Mouse (Mus musculus) heart, embryonic 14.5 days (tissue): ENCODE results near the gene Gm47289. TPM values are rescaled to one million over a fixed set of nuclear protein-coding genes. Genes with fewer than 3 reads are reported as not detected.

Experiments
- polyA plus RNA-seq: library from polyadenylated mRNA; unstranded; fragments of >200 nt; fragmentation: Nextera tagmentation; extraction: Ambion mirVana; gene quantifications from 2 replicates; pipeline ENCODE4 v1.2.1, GENCODE M21; 2014

Gene Gm47289
- polyA plus RNA-seq, 1 experiment from 2014 or later = not detected

Other genes starting within 250 kb of the Gm47289 start
- gene Ctdspl, start 232.7 kb upstream of the Gm47289 start, polyA plus RNA-seq = 10.2 and 10.4 TPM in 2 replicates
- 10.7 and 11.2 TPM in 2 replicates for gene Vill, start 106.4 kb upstream of the Gm47289 start, polyA plus RNA-seq
- 14.9 and 18.1 TPM in 2 replicates for gene Plcd1, start 65.7 kb upstream of the Gm47289 start, polyA plus RNA-seq
- gene Dlec1, start 56.7 kb upstream of the Gm47289 start, polyA plus RNA-seq = 0.50 and 0.55 TPM in 2 replicates
- gene Acaa1b, start 2.1 kb upstream of the Gm47289 start, polyA plus RNA-seq = 0.32 and 1.00 TPM in 2 replicates
- not detected in 2 replicates for gene Slc22a13, start 49.9 kb downstream of the Gm47289 start, polyA plus RNA-seq
- 10.2 and 11.7 TPM in 2 replicates for gene Oxsr1, start 163.3 kb downstream of the Gm47289 start, polyA plus RNA-seq
- 78.3 and 81.6 TPM in 2 replicates for gene Acaa1a, start 180.5 kb downstream of the Gm47289 start, polyA plus RNA-seq
- gene Myd88, start 182.2 kb downstream of the Gm47289 start, polyA plus RNA-seq = 13.2 and 14.9 TPM in 2 replicates
- 1.2 and 2.0 TPM in 2 replicates for gene Xylb, start 198.2 kb downstream of the Gm47289 start, polyA plus RNA-seq
- not detected in 2 replicates for gene Slc22a14, start 206.4 kb downstream of the Gm47289 start, polyA plus RNA-seq
- gene Acvr2b, start 243.0 kb downstream of the Gm47289 start, polyA plus RNA-seq = 18.5 and 21.6 TPM in 2 replicates